Mouse (Mus musculus): ENCODE measurements at regions not wholly inside any gene's neighbourhood (a gene's known extent, or its start where the extent isn't known, plus 50 kb on each side); places are given as distances from the start of the nearest gene placed in this dataset.

DNA sequence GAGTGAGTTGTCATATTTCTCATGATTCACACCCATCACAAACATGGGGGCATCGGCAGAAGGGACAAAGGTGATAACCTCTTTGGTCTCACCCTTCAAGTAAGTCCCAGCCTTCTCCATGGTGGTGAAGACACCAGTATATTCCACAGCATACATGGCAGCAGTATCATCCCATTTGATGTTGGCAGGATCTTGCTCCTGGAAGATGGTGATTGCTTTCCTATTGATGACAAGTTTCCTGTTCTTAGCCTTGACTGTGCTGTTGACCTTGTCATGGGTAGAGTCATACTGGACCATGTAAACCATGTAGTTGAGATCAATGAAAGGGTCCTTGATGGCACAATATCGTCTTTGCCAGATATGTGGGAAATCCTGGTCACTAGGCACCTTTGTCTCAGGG lies 180.4 kb upstream of the Slc30a5 start:
- no peak for TF ChIP-seq E2F4 (IDR thresholded peaks at IDR 0.05; ENCODE audit: insufficient read depth)
- no peak for TF ChIP-seq USF1 (IDR thresholded peaks at IDR 0.05; ENCODE audit: low read depth)
- no peak for TF ChIP-seq MAX (IDR thresholded peaks at IDR 0.05; ENCODE audit: low read depth)
- TF ChIP-seq POLR2A (IDR thresholded peaks at IDR 0.05; ENCODE audit: insufficient read length, low read depth) = no peak
- no peak for TF ChIP-seq TCF12 (IDR thresholded peaks at IDR 0.05; ENCODE audit: insufficient read depth, poor library complexity, severe bottlenecking)
